Mouse (Mus musculus): ENCODE results near the gene Cetn3.

- TF ChIP-seq CTCF (IDR thresholded peaks at IDR 0.05; ENCODE audit: low read depth) (0 out of 2 replicates have a peak, but pooled peaks have one; percentile 2), EP300 (IDR thresholded peaks at IDR 0.05; ENCODE audit: low read depth) (no peak)
Observed at GRCm38 (mm10) chr13:81822750-81823149, 39.9 kb downstream of the Cetn3 start.
